Mouse (Mus musculus) adrenal gland, adult 8-10 months (tissue): ENCODE data around the gene Gm773. TPM values are rescaled to one million over a fixed set of nuclear protein-coding genes. Genes with fewer than 3 reads are reported as not detected.
"Not testable (repeated sequence)": the region's sequence is repeated elsewhere in the genome, so short reads cannot be mapped to it uniquely, and the experiment has no call there.

Source experiments
- DNase-seq: peaks from one replicate; pipeline ENCODE4 v3.0.0; 2022
- total RNA-seq, 4 experiments: library from RNA; stranded (reverse); gene quantifications; 2 replicates each; pipeline ENCODE4 v1.2.4; 2022

The Gm773 gene
- total RNA-seq, result not detected

DNA sequence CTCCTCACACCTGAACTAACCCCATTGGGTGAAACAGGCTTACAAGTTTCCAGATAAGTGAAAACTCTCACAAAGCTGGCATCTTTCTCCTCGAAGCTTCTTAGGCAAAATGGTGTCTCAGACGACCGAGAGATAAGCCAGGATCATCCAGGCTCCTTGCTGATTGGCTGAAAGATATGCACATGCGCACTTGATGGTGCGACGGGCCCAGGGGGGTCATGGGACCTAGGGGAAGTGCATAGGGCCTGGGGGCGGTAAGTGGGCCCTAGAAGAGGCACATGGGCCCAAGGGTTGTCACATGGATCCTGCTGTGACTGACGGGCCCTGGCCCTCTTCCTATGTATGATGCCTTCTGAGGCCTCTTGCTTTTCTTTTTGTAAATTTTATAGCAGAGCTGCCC lies at the start of gene Gm773:
Gene Gm773, minus strand, starts transcription at position 111 of the 400 bp plus-strand sequence.
- DNase-seq, result no peak

DNA sequence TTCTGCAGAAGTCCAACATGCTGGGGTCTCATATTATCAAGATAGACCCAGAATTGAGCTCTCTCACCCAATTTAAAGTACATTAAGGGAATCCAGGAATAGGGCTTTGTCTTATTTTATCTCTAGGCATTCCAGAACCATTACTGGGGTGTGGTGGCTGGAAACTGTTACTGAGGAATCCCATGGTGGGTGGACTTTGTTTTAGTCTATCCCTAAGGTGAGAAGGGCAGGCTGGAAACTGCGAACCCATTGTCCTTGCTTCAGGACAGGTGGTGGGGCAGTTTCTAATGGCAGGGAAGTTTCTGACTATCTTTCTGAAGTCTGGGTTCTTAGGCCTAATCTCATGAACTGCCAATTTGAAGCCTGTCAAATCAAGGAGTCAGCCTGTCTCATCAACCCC lies 26.2 kb downstream of the Gm773 start:
- not testable (repeated sequence) for DNase-seq

DNA sequence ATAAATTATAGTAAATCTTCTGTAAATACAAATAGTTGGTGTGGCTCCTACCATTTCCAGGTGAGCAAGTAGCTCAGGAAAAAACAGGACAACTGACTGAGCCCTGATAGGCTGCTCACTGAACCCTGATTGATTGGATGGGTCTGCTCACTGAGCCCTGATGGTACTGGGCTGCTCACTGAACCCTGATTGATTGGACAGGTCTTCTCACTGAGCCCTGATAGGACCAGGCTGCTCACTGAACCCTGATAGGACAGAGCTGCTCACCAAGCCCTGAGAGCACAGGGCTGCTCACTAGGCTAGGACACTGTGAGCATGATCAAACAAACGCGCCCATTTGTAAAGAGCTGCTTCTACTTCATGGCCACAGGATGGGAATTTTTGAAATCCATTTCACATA lies 61.3 kb downstream of the Gm773 start:
- DNase-seq, result no peak

Other genes with a start within 250 kb of the Gm773 start
- under 1 TPM in 2 of 4 experiments, not detected in 2; 0.30 to 0.32 TPM for gene 3830403N18Rik, start 76.3 kb downstream of the Gm773 start, total RNA-seq
- 1 to 10 TPM; 3.0 to 5.9 (median 4.9) TPM for gene Zfp449, start 133.5 kb upstream of the Gm773 start, total RNA-seq
- 1 to 10 TPM in 2 of 4 experiments, under 1 TPM in 2; 0.66 to 1.6 (median 1.2) TPM for gene Smim10l2a, start 161.7 kb upstream of the Gm773 start, total RNA-seq
- gene Gm2174, start 235.1 kb upstream of the Gm773 start, total RNA-seq, result 1 to 10 TPM in 1 of 4 experiments, not detected in 3; 1.1 TPM
- 10 to 100 TPM; 26.2 to 54.0 (median 38.0) TPM for gene Ints6l, start 242.0 kb upstream of the Gm773 start, total RNA-seq